Mouse (Mus musculus) heart, postnatal 14 days (tissue): ENCODE measurements at regions not wholly inside any gene's neighbourhood (a gene's known extent, or its start where the extent isn't known, plus 50 kb on each side); places are given as distances from the start of the nearest gene placed in this dataset.

Experiments
- DNase-seq, 2 experiments: peaks; one replicate each; pipeline ENCODE4 v3.0.0; 2021 to 2022
- intact Hi-C: fragments of 180-260 bp; cut with DNase I; formaldehyde crosslinking; loops from one replicate; pipeline ENCODE4 v1.15.1; 2025

DNA sequence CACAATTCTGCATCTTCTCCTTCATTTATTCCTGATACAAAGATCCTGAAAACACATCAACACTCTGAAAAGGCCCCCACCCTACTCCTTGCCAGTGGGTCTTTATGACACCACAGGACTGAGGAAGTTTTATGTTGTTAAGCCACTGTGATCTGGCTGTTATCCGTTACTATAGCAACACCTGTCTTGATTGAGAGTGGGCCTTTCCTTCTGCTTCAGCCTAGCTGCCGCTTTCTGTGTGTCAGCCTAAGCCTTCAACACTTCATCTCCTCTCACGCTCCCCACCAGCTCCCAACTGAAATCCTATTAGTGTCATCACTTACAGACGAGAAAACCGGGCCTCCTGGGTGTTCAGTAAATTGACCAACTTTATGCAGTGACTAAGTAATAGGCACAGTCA, 203.6 kb upstream of the Srrm4 start:
- intact Hi-C loops = no loop called here
- DNase-seq = no peak

DNA sequence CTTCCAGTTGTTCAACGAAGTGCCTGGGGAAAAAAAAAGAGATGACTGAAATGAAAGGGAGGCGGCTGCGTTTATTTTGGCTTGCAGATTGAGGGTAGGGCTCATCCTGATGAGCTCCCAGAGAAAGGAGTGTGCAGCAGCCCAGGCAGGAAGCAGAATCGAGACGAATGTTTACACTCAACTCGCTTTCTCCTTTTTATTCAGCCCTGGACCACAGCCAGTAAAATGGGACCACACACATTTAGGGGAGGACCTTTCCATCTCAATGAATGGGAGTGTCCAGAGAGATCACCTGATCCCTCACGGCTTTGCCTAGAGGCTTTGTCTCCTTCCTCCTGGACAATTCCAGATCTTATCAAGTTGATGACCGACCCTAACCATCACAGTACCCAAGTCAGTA, 198.8 kb upstream of the Srrm4 start:
- intact Hi-C loops = no loop called here
- DNase-seq = no peak

DNA sequence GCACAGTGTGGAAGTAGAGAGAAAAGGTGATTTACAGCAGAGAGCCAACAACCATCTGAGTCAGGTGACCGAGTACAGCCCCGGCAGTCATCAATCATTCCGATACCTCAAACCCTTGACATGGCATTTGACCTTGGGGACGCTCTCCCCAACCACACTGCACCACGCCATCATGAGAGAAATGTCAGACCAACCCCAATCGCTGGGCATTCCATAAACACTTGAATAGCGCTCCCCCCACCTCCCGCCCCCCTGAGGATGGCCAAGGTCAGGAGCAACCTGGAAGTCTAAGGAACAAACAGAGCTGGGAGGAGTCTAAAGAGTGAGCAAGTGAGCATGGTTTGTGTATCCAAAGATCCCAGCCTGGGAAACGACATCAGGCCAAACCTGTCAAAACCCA, 198.2 kb upstream of the Srrm4 start:
- intact Hi-C loops = no loop called here
- DNase-seq = no peak

DNA sequence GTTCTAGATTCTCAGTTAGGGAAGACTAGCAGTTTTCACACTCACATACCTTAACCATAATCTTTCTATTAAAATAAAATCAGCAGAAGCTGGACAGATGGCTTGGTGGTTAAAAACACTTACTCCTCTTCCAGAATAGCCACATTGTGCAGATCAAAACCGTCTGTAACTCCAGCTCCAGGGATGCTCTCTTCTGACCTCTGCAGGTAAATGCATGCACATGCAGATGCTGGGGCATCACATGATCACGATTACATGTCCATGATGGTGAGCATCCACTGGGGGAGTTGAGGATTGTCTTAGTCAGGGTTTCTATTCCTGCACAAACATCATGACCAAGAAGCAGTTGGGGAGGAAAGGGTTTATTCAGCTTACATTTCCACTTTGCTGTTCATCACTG, 184.8 kb upstream of the Srrm4 start:
- intact Hi-C loops = no loop called here
- DNase-seq = no peak

DNA sequence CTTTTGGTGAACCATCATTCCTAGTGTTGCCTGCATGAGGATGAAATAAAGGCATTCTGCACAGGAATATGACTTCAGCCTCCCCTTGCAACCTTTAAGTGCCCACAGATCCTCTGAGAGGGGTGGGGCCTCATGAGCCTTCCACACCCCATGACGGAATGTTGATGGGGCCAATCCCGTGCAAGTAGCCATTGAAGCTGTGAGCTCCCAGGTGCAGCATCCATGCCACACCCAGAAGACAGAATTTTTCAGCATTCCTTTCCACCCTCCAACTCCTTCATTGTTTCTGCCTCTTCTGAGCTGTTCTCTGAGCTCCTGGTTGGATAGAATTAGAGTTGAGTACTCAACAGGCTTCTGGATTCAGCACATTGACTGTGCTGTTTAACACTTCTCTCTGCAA, 174.6 kb upstream of the Srrm4 start:
- intact Hi-C loops = no loop called here
- DNase-seq = no peak

DNA sequence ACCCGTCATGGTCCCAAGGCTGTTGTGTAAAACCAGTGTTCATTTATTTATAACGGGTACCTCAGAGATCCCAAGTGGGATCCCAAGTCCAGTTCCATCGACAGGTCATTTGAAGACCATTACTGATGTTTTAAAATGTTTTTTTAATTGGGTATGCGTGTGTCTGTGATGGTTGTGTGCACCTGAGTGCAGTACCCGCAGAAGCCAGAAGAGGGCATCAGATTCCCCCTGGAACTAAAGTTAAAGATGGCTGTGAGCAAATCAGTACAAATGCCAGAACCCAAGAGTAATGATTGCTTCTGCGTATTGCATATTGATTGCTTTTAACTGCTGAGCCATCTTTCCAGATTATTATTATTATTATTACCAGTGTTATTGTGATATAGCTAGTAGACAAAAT, 169.7 kb upstream of the Srrm4 start:
- intact Hi-C loops = no loop called here
- DNase-seq = no peak

DNA sequence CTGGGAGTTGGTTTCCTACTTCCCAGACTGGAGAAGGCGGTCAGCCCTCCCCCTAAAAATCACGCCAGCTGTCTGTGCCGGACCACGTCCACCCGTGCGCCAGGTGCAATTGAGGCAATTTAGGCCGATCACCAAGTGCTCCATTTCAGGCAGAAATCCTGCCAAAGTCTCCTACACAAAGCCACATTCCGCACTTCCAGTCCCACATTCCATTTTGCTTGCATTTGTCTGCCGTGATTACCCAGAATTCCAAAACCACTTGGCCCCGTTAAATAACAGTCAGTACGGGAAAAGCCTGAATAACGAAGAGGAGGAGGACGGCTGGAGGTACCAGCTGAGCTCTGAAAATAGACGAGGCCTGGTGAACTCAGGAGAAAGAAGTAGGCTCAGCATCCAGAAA, 167.1 kb upstream of the Srrm4 start:
- intact Hi-C loops = no loop called here
- DNase-seq = no peak

DNA sequence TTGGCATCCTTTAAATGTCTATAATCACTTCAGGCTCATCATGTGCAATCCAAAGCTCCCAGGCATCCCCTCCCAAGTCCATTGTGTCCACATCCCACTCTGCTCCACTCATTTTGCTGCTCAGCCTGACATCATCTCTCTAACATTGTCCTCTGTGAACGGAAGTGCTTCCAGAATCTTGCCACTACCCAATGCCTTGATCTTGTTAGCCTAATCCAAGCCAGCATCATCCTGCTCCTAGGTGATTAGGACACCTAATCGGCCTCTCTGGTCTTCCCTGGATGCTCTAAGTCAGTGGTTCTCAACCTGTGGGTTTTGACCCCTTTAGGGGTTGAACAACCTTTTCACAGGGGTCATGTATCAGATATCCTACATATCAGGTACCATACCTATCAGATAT, 161.3 kb upstream of the Srrm4 start:
- DNase-seq = no peak
- intact Hi-C loops = no loop called here

DNA sequence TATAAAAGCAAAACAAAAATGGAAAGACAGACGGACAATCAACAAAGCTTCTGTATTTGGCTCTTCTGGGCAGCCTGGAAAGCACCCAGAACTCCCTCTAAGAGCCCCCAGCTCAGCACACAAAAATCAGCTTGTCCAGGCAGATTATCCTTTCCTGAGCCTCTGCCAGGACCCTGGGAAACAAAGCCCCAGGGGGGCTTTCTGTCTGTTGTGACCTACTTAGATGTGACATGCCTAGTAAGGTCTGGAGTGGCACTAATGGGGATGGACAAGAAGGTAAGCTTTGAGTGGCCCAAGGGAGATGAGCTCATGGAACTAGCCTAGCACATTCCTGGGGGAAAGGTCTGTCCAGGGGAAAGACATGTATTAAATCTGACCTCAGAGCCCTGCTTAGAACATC, 160.5 kb upstream of the Srrm4 start:
- intact Hi-C loops = no loop called here

DNA sequence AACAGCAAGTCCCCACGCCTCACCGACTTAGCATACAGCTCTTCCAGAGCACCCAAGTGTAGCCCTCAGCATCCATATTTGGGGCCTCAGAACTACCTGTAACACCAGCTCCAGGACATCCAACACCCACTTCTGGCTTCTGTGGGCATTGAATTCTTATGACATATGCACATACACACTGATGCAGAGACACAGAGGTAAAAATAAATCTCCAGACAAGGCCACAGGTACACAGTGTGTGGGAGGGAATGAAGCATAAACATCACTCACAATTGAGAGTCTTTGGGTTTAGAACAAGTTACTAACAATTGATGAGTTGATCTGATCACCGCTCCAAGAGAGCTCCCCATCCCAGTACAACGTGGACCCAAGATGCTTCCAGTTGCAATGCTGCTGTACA, 154.2 kb upstream of the Srrm4 start:
- no peak for DNase-seq
- intact Hi-C loops = loop anchor here (10.0 kb wide), 1 partner anchor 289 kb away; no protein-coding TSS in a partner anchor

More for the DNA sequence above, 160.5 kb upstream of the Srrm4 start:
- no peak for DNase-seq

DNA sequence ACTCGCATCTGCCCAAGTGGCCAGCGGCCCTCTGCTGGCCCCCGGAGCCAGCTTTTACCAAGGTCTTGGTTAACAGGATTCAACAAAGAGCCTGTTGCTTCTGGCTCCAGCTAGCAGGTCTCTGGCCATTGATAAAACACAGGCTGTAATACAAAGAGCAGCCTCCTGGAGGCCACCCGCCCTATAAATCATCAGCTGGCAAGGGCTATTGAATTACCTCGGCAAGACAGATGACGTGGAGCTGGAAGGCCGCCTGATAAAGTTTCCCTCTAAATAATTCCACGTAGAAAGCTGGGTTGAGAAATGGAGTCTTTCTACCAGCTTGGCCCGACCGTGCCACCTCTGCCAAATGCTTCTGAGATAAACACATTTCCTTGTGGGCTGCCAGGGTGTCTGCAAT, 152.8 kb upstream of the Srrm4 start:
- DNase-seq = peak in 1 of 2 experiments; percentile 1
- intact Hi-C loops = loop anchor here (10.0 kb wide), 1 partner anchor 290 kb away; no protein-coding TSS in a partner anchor

DNA sequence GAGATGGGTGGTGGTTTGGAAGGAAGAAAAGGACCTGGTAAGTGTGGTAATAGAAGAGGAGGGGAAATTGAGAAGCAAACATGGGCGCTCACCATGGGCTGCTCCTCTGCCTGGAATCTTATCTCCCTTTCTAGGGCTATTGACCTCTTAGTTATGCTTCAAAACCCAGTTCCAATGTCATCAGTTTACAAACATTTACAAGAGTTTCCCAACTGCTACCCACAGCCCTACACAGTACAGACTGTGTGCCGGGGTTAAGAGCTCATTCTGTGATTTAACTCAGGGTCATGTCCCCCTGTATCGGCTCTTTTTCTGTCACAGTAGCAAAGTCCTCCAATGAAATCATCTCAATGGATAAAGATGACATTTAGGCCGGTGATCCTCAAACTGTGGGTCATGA, 144.0 kb upstream of the Srrm4 start:
- intact Hi-C loops = no loop called here
- no peak for DNase-seq

DNA sequence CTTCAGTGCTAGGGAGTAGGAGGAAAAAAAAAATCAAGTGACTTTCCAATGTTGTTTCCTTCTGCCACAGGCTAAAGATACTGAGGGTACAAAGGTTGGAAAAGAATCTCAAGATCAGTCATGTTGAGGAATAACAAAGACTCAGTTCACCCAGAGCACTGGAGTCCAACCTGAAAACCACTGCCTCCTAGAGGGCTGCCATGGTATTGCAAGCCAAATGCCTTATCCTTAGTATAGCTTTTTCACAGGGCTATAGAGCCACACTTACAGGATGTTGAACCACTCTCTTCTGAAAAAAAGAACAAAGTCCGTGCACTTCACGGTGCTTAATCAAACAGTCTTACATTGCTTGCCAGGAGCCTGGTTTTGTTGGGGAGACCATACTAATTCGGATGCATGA, 139.9 kb upstream of the Srrm4 start:
- intact Hi-C loops = no loop called here
- DNase-seq = no peak

DNA sequence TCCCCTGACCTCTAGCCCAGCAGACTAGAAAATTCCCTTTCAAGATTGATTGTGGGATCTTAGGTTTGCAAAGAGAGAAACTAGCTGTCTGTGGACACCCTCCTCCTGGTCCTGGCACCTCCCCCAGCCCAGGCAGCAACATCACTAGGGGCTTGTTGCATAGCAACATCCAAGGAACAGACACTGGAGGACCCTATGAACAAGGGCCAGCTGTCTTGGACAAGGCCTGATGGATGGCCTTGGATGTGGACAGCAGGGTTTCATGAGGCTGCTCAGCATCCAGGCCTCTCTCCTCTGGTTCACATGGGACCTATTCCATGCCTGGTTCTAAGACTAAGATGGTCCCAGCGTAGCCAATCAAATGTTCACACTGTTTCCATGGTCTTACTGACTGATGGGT, 127.6 kb upstream of the Srrm4 start:
- DNase-seq = no peak
- intact Hi-C loops = no loop called here

DNA sequence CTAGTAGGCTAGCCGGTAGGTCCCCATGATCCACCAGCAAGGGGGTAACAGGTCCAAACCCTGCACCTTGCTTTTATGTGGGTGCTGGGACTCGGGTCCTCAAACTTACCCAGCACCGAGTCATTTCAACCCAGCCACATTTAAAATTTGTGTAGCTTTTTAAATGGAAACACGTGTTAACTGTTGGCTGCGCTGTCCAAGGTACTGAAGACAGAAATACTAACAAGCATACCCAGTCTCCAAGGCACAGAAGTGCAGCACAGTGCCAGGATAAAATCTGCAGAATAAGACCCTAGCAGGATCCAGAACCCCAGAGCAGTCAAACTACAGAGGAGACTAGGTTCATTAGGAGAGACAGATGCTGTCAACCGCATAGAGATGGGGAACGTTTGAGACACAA, 122.6 kb upstream of the Srrm4 start:
- DNase-seq = peak in 1 of 2 experiments; percentile 16
- intact Hi-C loops = no loop called here

DNA sequence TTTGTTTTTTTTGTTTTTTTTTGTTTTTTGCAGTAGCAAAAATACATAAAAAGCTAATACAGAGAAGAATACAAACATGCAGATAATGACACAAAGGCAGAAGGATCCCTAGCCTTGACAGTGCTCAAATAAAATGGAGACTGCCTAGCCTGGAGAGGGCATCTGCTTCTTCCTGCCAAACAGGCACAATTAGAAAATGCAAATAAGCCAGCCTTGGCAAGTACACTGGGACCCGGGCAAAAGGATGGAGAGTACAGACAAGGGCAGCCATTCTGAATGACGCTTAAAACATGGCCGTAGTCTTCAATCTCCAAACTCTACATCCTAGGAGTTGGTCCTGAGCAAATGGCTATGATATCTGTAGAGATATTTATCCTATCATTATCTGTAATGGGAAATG, 120.4 kb upstream of the Srrm4 start:
- no peak for DNase-seq
- intact Hi-C loops = no loop called here

DNA sequence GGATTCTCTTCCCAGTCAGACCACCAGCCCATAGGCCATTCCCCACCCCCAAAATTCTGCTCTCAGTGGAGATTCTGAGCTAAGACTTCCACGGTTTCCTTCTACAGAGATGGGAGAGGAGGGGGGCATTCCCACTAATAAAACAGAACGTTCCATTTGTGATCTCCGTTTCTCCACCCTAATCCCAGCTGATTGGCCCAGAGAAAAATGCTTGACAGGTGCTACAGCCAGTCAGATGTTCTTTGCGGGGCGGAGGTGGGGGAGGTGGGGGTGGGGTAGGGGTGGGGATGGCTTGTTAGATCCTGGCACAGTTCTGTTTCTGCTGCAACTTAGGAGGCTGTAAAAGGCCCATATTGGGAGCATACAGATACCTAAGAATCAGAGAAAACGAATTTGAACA, 116.9 kb upstream of the Srrm4 start:
- DNase-seq = no peak
- intact Hi-C loops = no loop called here

DNA sequence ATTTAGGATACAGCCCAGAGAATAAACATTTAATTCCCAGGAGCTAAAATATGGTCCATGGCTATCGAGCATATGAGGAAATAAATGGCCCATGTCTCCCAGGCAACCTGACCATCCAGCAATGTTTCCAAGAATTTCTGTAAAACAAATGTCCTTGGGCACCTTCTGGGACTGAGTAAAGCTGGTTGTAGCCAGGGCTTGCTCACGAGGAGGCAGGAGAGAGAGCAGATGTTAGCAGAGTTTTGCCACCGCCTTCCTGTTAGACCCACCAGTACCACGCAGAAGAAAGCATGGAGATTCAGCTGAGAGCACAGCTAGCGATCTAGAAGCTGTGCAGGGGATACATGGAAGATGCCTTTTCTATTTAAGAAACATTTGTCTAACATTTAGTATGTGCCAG, 70.8 kb upstream of the Srrm4 start:
- no peak for DNase-seq

DNA sequence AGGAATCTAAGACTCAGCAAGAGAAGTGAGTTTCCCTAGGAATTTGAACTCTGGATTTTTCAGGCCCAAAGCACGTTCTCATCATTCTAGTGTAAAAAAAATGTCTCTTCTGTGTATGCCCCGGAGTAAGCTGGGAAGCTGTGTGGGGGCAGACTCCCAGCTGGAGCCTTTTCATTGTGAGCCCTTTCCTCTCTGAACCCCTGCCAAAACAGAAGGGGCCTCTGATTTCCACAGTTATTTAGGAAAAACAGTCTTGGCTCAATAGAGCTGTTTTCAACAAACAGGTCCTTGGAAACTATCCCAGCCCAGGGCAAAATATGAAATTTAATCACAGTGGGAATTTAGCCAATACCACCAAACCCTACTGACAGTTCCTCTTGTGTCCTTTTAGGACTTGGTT, 70.2 kb upstream of the Srrm4 start:
- no peak for DNase-seq
- intact Hi-C loops = no loop called here

More for the DNA sequence above, 70.8 kb upstream of the Srrm4 start:
- intact Hi-C loops = no loop called here

DNA sequence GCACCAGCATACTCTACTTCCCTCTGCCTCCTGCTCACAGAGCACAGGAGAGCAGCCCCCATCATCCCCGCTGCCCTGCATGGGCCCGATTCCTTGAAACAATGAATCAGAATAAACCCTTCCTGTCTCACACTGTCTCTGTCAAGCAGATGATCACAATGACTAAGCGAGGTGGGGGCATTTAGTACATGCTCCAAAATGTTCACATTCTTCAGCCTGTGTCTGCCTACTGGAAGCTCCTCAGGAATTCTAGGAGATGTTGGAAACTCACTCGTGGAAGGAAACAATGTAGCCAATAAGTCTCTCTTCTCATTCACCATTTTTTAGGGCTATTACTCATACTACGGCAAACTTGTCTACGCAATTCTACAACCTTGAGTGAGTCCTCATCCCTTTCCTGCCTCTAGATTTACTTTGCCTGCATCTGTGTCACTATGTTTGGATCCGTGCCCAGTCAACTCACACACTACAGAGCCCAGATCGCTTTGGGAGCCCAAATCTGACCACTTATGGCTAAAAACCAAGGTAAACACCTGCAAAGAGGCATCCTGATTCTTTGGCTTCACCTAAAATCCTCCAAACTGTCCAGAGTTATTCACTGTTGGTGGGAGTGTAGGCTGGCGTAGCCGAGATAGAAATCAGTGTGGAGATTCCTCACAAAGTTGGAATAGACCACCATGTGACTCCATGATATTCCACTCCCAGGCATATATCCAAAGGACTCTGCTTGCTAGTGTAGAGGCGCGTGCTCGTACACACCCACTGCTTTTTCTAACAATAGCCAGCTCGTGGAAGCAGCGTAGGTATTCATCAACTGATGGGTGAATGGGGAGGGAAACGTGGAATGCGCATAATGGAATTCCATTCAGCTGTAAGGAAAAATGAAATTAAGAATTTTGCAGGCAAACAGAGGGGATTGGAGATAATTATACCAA, 63.1 kb upstream of the Srrm4 start:
- intact Hi-C loops = no loop called here
- no peak for DNase-seq
